Mouse (Mus musculus) hindbrain, postnatal 0 days (tissue): ENCODE data around the gene Gabrg1. TPM values are rescaled to one million over a fixed set of nuclear protein-coding genes. Genes with fewer than 3 reads are reported as not detected.

ENCODE experiments used
- ATAC-seq: fragments of 200-750 bp; cut with Nextera tagmentation; 2 replicates; pipeline ENCODE4 v1.8.0; 2017; ENCODE audit warnings: mild to moderate bottlenecking, moderate TSS enrichment, moderate library complexity
- DNase-seq: peaks from one replicate; pipeline ENCODE4 v3.0.0-alpha.2; 2015; ENCODE audit warnings: low spot score
- H3K27ac ChIP-seq: fragments of 300-500 bp; sonication (generic); 2 replicates; pipeline ENCODE4 v1.5.1; 2014; ENCODE audit warnings: mild to moderate bottlenecking
- H3K27me3 ChIP-seq: fragments of 300-500 bp; sonication (generic); 2 replicates; pipeline ENCODE4 v1.6.1; 2014; ENCODE audit warnings: low read length, mixed read lengths; ENCODE audit not compliant: insufficient read depth
- H3K36me3 ChIP-seq: fragments of 300-500 bp; sonication (generic); 2 replicates; pipeline ENCODE4 v1.6.1; 2014; ENCODE audit warnings: low read length, mixed read lengths; ENCODE audit not compliant: insufficient read depth
- H3K4me1 ChIP-seq: fragments of 300-500 bp; sonication (generic); 2 replicates; pipeline ENCODE4 v1.6.1; 2014; ENCODE audit warnings: antibody characterized with exemption, low read length, mixed read lengths; ENCODE audit not compliant: insufficient read depth
- H3K4me2 ChIP-seq: fragments of 300-500 bp; sonication (generic); 2 replicates; pipeline ENCODE4 v1.6.1; 2014; ENCODE audit warnings: low read depth, mild to moderate bottlenecking, low read length, moderate library complexity, mixed read lengths
- H3K4me3 ChIP-seq: fragments of 300-500 bp; sonication (generic); 2 replicates; pipeline ENCODE4 v1.5.1; 2014; ENCODE audit warnings: low read length
- H3K9ac ChIP-seq: fragments of 300-500 bp; sonication (generic); replicated peaks from 2 replicates; pipeline ENCODE4 v1.6.1; 2014; ENCODE audit warnings: mild to moderate bottlenecking, low read length, moderate library complexity, mixed read lengths
- H3K9me3 ChIP-seq: fragments of 300-500 bp; sonication (generic); 2 replicates; pipeline ENCODE4 v1.6.1; 2016; ENCODE audit warnings: low read length, mixed read lengths
- CTCF ChIP-seq: IDR thresholded peaks from 2 replicates; pipeline ENCODE4 v1.5.1; 2016; ENCODE audit warnings: antibody characterized with exemption, control low read depth, low read depth
- WGBS: fragments of 180-500 bp; shearing (Covaris S2); extraction: QIAGEN DNeasy Blood & Tissue Kit; methylation state at CpG from one replicate; pipeline ENCODE4 v1.1.7; 2014; 5-methylcytosine and 5-hydroxymethylcytosine counted together
- polyA plus RNA-seq: library from polyadenylated mRNA; unstranded; fragments of >200 nt; fragmentation: Nextera tagmentation; extraction: Ambion mirVana; gene quantifications from 2 replicates; pipeline ENCODE4 v1.2.1, GENCODE M21; 2015
- total RNA-seq: library from RNA; depleted of rRNA; stranded (reverse); fragments of >200 nt; gene quantifications from 2 replicates; pipeline ENCODE4 v1.2.3, GENCODE M21; 2014; rRNA removed

Gabrg1 gene
- total RNA-seq (30.1 and 30.9 TPM in 2 replicates), polyA plus RNA-seq (29.9 and 34.0 TPM in 2 replicates)

DNA sequence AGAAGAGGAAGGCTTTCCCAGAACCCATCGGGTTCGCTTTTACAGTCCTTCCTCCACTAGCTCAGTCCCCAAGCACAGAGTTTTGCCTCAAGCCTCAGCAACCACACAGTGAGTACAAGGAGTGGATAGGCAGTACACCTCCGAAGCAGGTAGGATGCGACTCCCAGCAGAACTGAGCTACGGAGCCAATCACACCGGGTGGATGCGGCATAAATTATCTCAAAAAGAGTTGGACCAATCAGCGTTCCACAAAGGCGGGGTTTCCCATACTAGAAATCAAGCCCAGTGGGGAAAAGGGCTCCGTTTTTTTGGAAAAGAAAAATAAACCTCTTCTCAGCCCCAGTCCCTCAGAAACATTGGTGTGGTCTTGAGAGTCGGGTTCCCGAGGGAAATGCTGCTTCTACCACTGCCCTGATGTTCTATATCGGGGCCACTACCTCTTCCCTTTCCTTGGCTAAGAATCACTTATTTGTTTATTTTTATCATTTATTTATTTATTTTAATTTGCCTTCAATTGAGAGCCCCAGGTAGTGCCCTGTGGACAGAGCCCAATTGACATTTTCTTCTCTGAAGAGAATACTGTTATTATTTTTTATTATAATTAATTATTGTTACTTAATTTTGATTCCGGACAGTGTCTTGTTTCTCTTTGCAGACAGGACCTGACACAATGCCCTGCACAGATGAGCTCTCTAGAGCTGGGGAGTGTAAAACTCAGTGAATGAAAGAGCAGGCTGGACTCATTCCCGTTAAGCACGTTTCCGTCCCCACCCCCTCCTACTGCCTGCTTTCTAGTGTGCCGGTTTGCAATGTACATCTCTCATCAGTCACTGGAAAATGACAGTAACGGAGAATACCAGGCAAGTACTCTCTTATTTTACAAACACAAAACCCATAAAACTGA lies at the start of gene Gabrg1:
TSS of gene Gabrg1 (minus strand) at position 426 of the 904 bp plus-strand sequence.
- Histone ChIP-seq H3K27ac (peak within 1 kb of the TSS; percentile 75), H3K4me3 (peak within 1 kb of the TSS; percentile 54), H3K9me3 (no peaks in the 10 kb centered on the region), H3K27me3 (no peaks in the 10 kb centered on the region), H3K4me1 (no peaks in the 10 kb centered on the region), H3K36me3 (no peaks in the 10 kb centered on the region), H3K4me2 (peak within 1 kb of the TSS; percentile 80), H3K9ac (peak within 1 kb of the TSS; percentile 53)
- TF ChIP-seq CTCF: 0 out of 2 replicates have a peak, but pooled peaks have one; percentile 5
- WGBS: under 1% methylated on average over 19 of the region's 19 CpGs
- DNase-seq (peak; percentile 89), ATAC-seq (peak; percentile 90)

DNA sequence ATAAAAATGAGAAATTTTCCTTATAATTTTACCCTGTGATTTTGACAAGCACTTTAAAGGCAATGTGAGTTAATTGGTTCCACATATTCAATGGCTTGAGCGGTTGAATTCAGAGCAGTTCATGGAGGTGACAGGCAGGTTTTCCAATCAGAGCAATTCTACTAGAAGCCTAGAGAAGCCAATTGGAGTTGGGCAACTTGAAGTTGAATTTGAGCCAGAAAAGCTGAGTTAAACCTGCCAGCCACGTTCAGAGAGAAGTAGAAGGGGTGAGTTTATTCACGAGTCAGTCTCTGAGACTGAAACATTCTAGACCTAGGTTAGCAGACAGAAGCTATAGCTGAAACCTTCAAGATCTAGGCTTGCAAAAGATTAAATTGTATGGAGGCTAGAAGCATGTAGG lies 41.6 kb upstream of the Gabrg1 start:
- Histone ChIP-seq H3K9me3 (no peaks in the 10 kb centered on the region), H3K4me2 (no peak overlapping the region), H3K4me1 (no peaks in the 10 kb centered on the region), H3K36me3 (no peaks in the 10 kb centered on the region), H3K4me3 (no peak overlapping the region), H3K27ac (no peak overlapping the region), H3K9ac (no peak overlapping the region), H3K27me3 (no peaks in the 10 kb centered on the region)
- 78% methylated on average over 3 of the region's 3 CpGs for WGBS
- DNase-seq (no peak), ATAC-seq (no peak)
- no peak for TF ChIP-seq CTCF

DNA sequence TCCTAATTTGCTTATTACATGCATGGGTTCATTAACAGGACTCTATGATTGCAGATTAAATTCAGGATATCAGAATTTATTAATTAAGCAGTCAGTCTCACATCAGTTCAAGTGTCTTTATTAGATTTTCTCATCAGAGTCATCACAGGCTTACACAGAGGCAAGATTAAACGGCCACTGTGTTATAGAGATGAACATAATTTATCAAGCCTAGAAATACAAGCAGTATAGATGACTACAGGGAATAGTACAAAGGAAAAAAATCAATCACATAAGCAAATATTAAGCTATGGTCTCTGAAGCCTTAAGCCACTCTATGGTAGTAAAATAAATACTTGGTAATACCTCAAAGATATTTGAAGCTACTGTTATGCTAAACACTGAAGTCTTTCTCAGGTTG lies 27.7 kb upstream of the Gabrg1 start:
- Histone ChIP-seq H3K4me3 (no peak overlapping the region), H3K27me3 (no peaks in the 10 kb centered on the region), H3K4me2 (no peak overlapping the region), H3K9ac (no peak overlapping the region), H3K36me3 (no peaks in the 10 kb centered on the region), H3K27ac (no peak overlapping the region), H3K4me1 (no peaks in the 10 kb centered on the region), H3K9me3 (no peaks in the 10 kb centered on the region)
- TF ChIP-seq CTCF: no peak
- ATAC-seq: no peak
- WGBS: 51% methylated on average over 1 of the region's 1 CpGs
- no peak for DNase-seq

DNA sequence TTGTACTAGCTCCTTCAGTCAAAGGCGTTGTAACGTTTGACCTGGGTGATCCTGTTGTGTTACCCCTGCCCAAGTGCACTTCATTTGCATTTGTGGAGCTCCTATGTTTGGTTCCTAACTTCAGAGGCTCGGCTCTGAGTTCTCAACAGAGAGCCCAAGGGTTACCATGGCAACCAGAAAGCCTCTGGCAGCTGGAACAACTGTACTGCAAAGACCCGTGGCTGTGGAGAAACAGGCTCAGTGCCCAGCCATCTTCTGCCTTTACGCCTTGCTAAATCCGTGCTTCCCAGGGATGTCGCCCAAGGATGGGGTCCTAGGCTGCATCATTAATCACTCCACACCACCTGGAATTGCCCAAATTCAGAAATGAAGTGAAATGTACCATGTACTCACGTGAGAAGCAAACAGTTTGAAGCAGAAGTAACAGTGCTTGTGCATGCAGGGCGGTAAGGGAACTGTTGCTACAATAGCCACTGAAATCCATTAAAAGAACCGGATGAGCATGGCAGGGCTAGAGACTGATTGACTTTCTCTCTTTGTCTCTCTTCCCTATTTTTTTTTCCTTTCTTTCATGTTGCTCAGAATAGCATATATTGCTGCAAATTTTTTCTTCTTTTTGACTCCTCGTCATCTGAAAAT lies 798 bp upstream of the Gabrg1 start:
- Histone ChIP-seq H3K4me1 (no peaks in the 10 kb centered on the region), H3K36me3 (no peaks in the 10 kb centered on the region), H3K4me3 (peak overlapping the region; percentile 54), H3K9me3 (no peaks in the 10 kb centered on the region), H3K27ac (peak overlapping the region; percentile 75), H3K4me2 (peak overlapping the region; percentile 80), H3K27me3 (no peaks in the 10 kb centered on the region), H3K9ac (0 out of 2 replicates have a peak overlapping the region, but pooled peaks have one; percentile 14)
- no peak for TF ChIP-seq CTCF
- peak; percentile 96 for DNase-seq
- peak; percentile 97 for ATAC-seq
- WGBS: 3% methylated on average over 11 of the region's 11 CpGs

DNA sequence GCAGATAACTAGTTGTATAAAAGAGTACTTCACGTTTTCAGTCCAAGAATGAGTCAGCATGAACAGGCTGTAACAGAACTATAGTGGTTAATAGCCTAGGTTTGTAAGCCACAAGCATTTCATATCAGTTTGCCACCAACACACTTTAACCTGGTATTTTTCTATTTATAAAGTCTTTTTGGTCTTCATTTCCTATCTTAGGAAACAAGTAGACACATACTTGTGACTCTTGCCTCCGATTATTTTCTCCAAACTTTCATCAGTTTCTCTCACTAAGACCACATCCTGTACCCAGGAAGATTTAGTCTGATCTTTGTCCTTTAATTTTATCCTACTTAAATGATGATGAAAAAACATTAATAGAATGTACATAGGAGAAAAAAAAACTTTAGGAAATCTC lies 23.7 kb downstream of the Gabrg1 start:
- no peak for TF ChIP-seq CTCF
- ATAC-seq (no peak), DNase-seq (no peak)
- H3K27me3 ChIP-seq: no peaks in the 10 kb centered on the region
- no peaks in the 10 kb centered on the region for H3K4me1 ChIP-seq
- WGBS: 90% methylated on average over 2 of the region's 2 CpGs
- no peak overlapping the region for H3K4me2 ChIP-seq
- no peak overlapping the region for H3K4me3 ChIP-seq
- H3K27ac ChIP-seq: no peak overlapping the region
- H3K36me3 ChIP-seq: no peaks in the 10 kb centered on the region
- H3K9me3 ChIP-seq: no peaks in the 10 kb centered on the region
- H3K9ac ChIP-seq: no peak overlapping the region

DNA sequence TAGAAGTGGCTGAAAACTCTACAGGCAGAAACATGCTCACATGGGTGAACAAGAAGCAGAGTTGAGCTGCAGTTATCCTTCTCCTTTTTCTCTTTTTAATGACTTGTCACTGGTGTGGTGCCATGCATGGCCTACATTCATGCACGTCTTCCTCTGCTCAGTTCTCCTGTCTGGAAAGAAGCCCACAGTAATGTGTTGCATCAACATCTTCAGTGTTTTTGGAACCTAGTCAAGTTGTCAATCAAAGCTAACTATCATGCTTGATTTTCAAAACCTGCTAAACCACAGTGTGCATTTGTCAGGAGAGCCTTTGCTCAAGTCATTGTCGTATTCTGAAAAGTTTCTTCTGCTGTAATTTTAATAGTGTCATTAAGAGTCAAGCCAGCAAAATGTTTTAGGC lies 106.3 kb downstream of the Gabrg1 start:
- H3K4me3 ChIP-seq: no peak overlapping the region
- H3K27me3 ChIP-seq: no peaks in the 10 kb centered on the region
- no peaks in the 10 kb centered on the region for H3K9me3 ChIP-seq
- H3K4me1 ChIP-seq: no peaks in the 10 kb centered on the region
- no peak overlapping the region for H3K4me2 ChIP-seq
- no peak for ATAC-seq
- H3K27ac ChIP-seq: no peak overlapping the region
- WGBS: 81% methylated on average over 2 of the region's 2 CpGs
- no peaks in the 10 kb centered on the region for H3K36me3 ChIP-seq
- no peak overlapping the region for H3K9ac ChIP-seq
- no peak for TF ChIP-seq CTCF
- DNase-seq: no peak
